Mouse (Mus musculus): ENCODE results near the gene Tatdn3.
A peak's percentile ranks its signal among the peaks of the same experiment; 100 is the strongest.

DNA sequence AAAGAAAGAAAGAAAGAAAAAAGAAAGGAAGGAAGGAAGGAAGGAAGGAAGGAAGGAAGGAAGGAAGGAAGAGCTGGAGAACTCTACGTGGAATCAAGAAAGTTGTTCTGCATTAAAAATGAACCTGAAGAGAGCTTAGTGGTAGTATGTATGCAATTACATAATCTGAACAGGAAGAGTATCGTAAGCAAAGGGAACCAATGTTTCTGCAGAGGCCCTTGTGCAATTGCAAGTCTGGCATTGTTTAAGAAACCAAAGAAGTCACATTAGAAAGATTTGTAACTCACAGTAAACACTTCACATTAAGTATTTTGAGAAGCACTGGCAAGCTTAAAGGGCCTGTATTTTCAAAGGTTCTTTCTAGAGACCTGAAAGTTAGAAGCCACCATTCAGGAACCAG, 39.6 kb downstream of the Tatdn3 start:
- TF ChIP-seq CTCF (IDR thresholded peaks at IDR 0.05) (no peak), EP300 (IDR thresholded peaks at IDR 0.05) (peak; percentile 14; the same call in 1 of the 2 replicates)

Data from lung, postnatal 0 days (tissue).